Mouse (Mus musculus): ENCODE data around the gene Hist3h2ba. TPM values are rescaled to one million over a fixed set of nuclear protein-coding genes. Genes with fewer than 3 reads are reported as not detected.
A peak's percentile ranks its signal among the peaks of the same experiment; 100 is the strongest.

The Hist3h2ba gene
- polyA plus RNA-seq, 1 experiment from 2014 or later, result 9.5 TPM

- Histone ChIP-seq H3K4me1 (ENCODE audit: insufficient read depth) (0 out of 2 replicates have a peak, but pooled peaks cover 5% of the 10 kb centered on the region), H3K9ac (peak overlapping the region; percentile 87; the same call in 1 of the 2 replicates), H3K9me3 (ENCODE audit: low read depth, low read length) (no peaks in the 10 kb centered on the region), H3K27me3 (ENCODE audit: insufficient read depth, low read length) (no peaks in the 10 kb centered on the region), H3K4me3 (ENCODE audit: low read depth, low read length) (no peak overlapping the region), H3K27ac (ENCODE audit: low read depth) (peak overlapping the region; percentile 6; the same call in 1 of the 2 replicates), H3K4me2 (peak overlapping the region; percentile 98), H3K36me3 (ENCODE audit: insufficient read depth) (peaks cover 40% of the 10 kb centered on the region)
- no peak for TF ChIP-seq CTCF (IDR thresholded peaks at IDR 0.05; ENCODE audit: low read depth)
- WGBS, result 47% methylated on average over 5 of the region's 5 CpGs
- ATAC-seq (ENCODE audit: insufficient read depth) (no peak), DNase-seq (no peak)
Measured at GRCm38 (mm10) chr11:58980381-58980990, 31.8 kb downstream of the Hist3h2ba start.

GRCm38 (mm10) chr11:58981541-58982447, 33.1 kb downstream of the Hist3h2ba start:
- Histone ChIP-seq H3K4me2 (no peak overlapping the region), H3K4me1 (ENCODE audit: insufficient read depth) (0 out of 2 replicates have a peak, but pooled peaks cover 5% of the 10 kb centered on the region), H3K9ac (no peak overlapping the region), H3K27ac (ENCODE audit: low read depth) (no peak overlapping the region), H3K36me3 (ENCODE audit: insufficient read depth) (peaks cover 53% of the 10 kb centered on the region), H3K4me3 (ENCODE audit: low read depth, low read length) (no peak overlapping the region), H3K27me3 (ENCODE audit: insufficient read depth, low read length) (no peaks in the 10 kb centered on the region), H3K9me3 (ENCODE audit: low read depth, low read length) (no peaks in the 10 kb centered on the region)
- 51% methylated on average over 14 of the region's 14 CpGs for WGBS
- TF ChIP-seq CTCF (IDR thresholded peaks at IDR 0.05; ENCODE audit: low read depth), result peak; percentile 54
- ATAC-seq (ENCODE audit: insufficient read depth) (no peak), DNase-seq (peak; percentile 59)

- no peaks in the 10 kb centered on the region for H3K27me3 ChIP-seq (ENCODE audit: insufficient read depth, low read length)
- peaks cover 61% of the 10 kb centered on the region for H3K36me3 ChIP-seq (ENCODE audit: insufficient read depth)
- H3K4me1 ChIP-seq (ENCODE audit: insufficient read depth), result 0 out of 2 replicates have a peak, but pooled peaks cover 5% of the 10 kb centered on the region
- H3K9me3 ChIP-seq (ENCODE audit: low read depth, low read length), result no peaks in the 10 kb centered on the region
- H3K27ac ChIP-seq (ENCODE audit: low read depth), result no peak overlapping the region
- DNase-seq (no peak), ATAC-seq (ENCODE audit: insufficient read depth) (no peak)
- no peak overlapping the region for H3K4me3 ChIP-seq (ENCODE audit: low read depth, low read length)
- no peak for TF ChIP-seq CTCF (IDR thresholded peaks at IDR 0.05; ENCODE audit: low read depth)
- H3K9ac ChIP-seq, result no peak overlapping the region
- WGBS, result 83% methylated on average over 18 of the region's 18 CpGs
- no peak overlapping the region for H3K4me2 ChIP-seq
Measured at GRCm38 (mm10) chr11:58982471-58983097, 33.9 kb downstream of the Hist3h2ba start.

- Histone ChIP-seq H3K27ac (ENCODE audit: low read depth) (no peak overlapping the region), H3K36me3 (ENCODE audit: insufficient read depth) (peaks cover 73% of the 10 kb centered on the region), H3K4me3 (ENCODE audit: low read depth, low read length) (no peak overlapping the region), H3K9me3 (ENCODE audit: low read depth, low read length) (no peaks in the 10 kb centered on the region), H3K4me2 (no peak overlapping the region), H3K27me3 (ENCODE audit: insufficient read depth, low read length) (no peaks in the 10 kb centered on the region), H3K9ac (no peak overlapping the region), H3K4me1 (ENCODE audit: insufficient read depth) (0 out of 2 replicates have a peak, but pooled peaks cover 5% of the 10 kb centered on the region)
- ATAC-seq (ENCODE audit: insufficient read depth) (no peak), DNase-seq (no peak)
- 73% methylated on average over 6 of the region's 6 CpGs for WGBS
- no peak for TF ChIP-seq CTCF (IDR thresholded peaks at IDR 0.05; ENCODE audit: low read depth)
Measured at GRCm38 (mm10) chr11:58983691-58984341, 35.1 kb downstream of the Hist3h2ba start.

GRCm38 (mm10) chr11:58984657-58985056, 35.9 kb downstream of the Hist3h2ba start:
- WGBS, result 95% methylated on average over 7 of the region's 7 CpGs
- Histone ChIP-seq H3K4me2 (no peak overlapping the region), H3K36me3 (ENCODE audit: insufficient read depth) (peaks cover 81% of the 10 kb centered on the region), H3K4me3 (ENCODE audit: low read depth, low read length) (no peak overlapping the region), H3K27me3 (ENCODE audit: insufficient read depth, low read length) (no peaks in the 10 kb centered on the region), H3K9ac (no peak overlapping the region), H3K27ac (ENCODE audit: low read depth) (no peak overlapping the region), H3K9me3 (ENCODE audit: low read depth, low read length) (no peaks in the 10 kb centered on the region), H3K4me1 (ENCODE audit: insufficient read depth) (0 out of 2 replicates have a peak, but pooled peaks cover 2% of the 10 kb centered on the region)
- ATAC-seq (ENCODE audit: insufficient read depth) (no peak), DNase-seq (no peak)
- TF ChIP-seq CTCF (IDR thresholded peaks at IDR 0.05; ENCODE audit: low read depth), result no peak

- DNase-seq, result no peak
- Histone ChIP-seq H3K27me3 (ENCODE audit: insufficient read depth, low read length) (no peaks in the 10 kb centered on the region), H3K4me1 (ENCODE audit: insufficient read depth) (no peaks in the 10 kb centered on the region), H3K9ac (no peak overlapping the region), H3K4me2 (no peak overlapping the region), H3K4me3 (ENCODE audit: low read depth, low read length) (no peak overlapping the region), H3K27ac (ENCODE audit: low read depth) (no peak overlapping the region), H3K36me3 (ENCODE audit: insufficient read depth) (peaks cover 85% of the 10 kb centered on the region), H3K9me3 (ENCODE audit: low read depth, low read length) (no peaks in the 10 kb centered on the region)
- 87% methylated on average over 3 of the region's 3 CpGs for whole genome bisulfite sequencing
- no peak for TF ChIP-seq CTCF (IDR thresholded peaks at IDR 0.05; ENCODE audit: low read depth)
- no peak for ATAC-seq (ENCODE audit: insufficient read depth)
Measured at GRCm38 (mm10) chr11:58985299-58985917, 36.7 kb downstream of the Hist3h2ba start.

All from lung, embryonic 14.5 days (tissue).